Mouse (Mus musculus): ENCODE results near the gene Rab12. TPM values are rescaled to one million over a fixed set of nuclear protein-coding genes. Genes with fewer than 3 reads are reported as not detected.
A peak's percentile ranks its signal among the peaks of the same experiment; 100 is the strongest.
"Not testable (repeated sequence)": the region's sequence is repeated elsewhere in the genome, so short reads cannot be mapped to it uniquely, and the experiment has no call there.

Gene Rab12
- polyA plus RNA-seq, 1 experiment = 32.4 TPM

GRCm38 (mm10) chr17:66552690-66553089 lies 33.2 kb upstream of the Rab12 start:
- H3K4me3 ChIP-seq (ENCODE audit: insufficient read depth, poor library complexity, severe bottlenecking) = no peak overlapping the region
- peaks cover 14% of the 10 kb centered on the region for H3K27me3 ChIP-seq (ENCODE audit: control insufficient read depth, insufficient read depth, insufficient read length)
- TF ChIP-seq MYOG (IDR thresholded peaks at IDR 0.05; ENCODE audit: control insufficient read depth, extremely low read depth, insufficient read length) = no peak
- TF ChIP-seq CTCF (IDR thresholded peaks at IDR 0.05; ENCODE audit: control insufficient read depth, insufficient read depth, insufficient read length) = no peak
- TF ChIP-seq FOSL1 (IDR thresholded peaks at IDR 0.05; ENCODE audit: insufficient read depth, low read length, poor library complexity, severe bottlenecking) = no peak
- no peak for TF ChIP-seq CEBPB (IDR thresholded peaks at IDR 0.05; ENCODE audit: low read depth)
- TF ChIP-seq MYOD1 (IDR thresholded peaks at IDR 0.05; ENCODE audit: control insufficient read depth, insufficient read length, low read depth) = no peak
- no peak for TF ChIP-seq MAX (IDR thresholded peaks at IDR 0.05)

GRCm38 (mm10) chr17:66550486-66550885 lies 31.0 kb upstream of the Rab12 start:
- peaks cover 8% of the 10 kb centered on the region for H3K27me3 ChIP-seq (ENCODE audit: control insufficient read depth, insufficient read depth, insufficient read length)
- TF ChIP-seq USF1 (IDR thresholded peaks at IDR 0.05; ENCODE audit: low read depth) (no peak), CEBPB (IDR thresholded peaks at IDR 0.05; ENCODE audit: low read depth) (no peak), MYOD1 (IDR thresholded peaks at IDR 0.05; ENCODE audit: control insufficient read depth, insufficient read length, low read depth) (no peak), CTCF (IDR thresholded peaks at IDR 0.05; ENCODE audit: control insufficient read depth, insufficient read depth, insufficient read length) (no peak), FOSL1 (IDR thresholded peaks at IDR 0.05; ENCODE audit: insufficient read depth, low read length, poor library complexity, severe bottlenecking) (no peak)
- no peaks in the 10 kb centered on the region for H3K79me2 ChIP-seq (ENCODE audit: control insufficient read depth, insufficient read depth)
- no peaks in the 10 kb centered on the region for H3K36me3 ChIP-seq (ENCODE audit: control insufficient read depth, insufficient read depth)
- no peaks in the 10 kb centered on the region for H3K79me3 ChIP-seq (ENCODE audit: low read depth)
- no peak overlapping the region for H3ac ChIP-seq (ENCODE audit: control insufficient read depth, insufficient read length, low read depth)
- H3K4me3 ChIP-seq (ENCODE audit: insufficient read depth, poor library complexity, severe bottlenecking) = no peak overlapping the region

More at GRCm38 (mm10) chr17:66552690-66553089, 33.2 kb upstream of the Rab12 start:
- Histone ChIP-seq H3K79me2 (ENCODE audit: control insufficient read depth, insufficient read depth) (no peaks in the 10 kb centered on the region), H3ac (ENCODE audit: control insufficient read depth, insufficient read length, low read depth) (no peak overlapping the region), H3K36me3 (ENCODE audit: control insufficient read depth, insufficient read depth) (no peaks in the 10 kb centered on the region), H3K79me3 (ENCODE audit: low read depth) (no peaks in the 10 kb centered on the region)

GRCm38 (mm10) chr17:66532285-66532684 lies 12.8 kb upstream of the Rab12 start:
- Histone ChIP-seq H3K79me3 (ENCODE audit: low read depth) (no peaks in the 10 kb centered on the region), H3K4me3 (ENCODE audit: insufficient read depth, poor library complexity, severe bottlenecking) (no peak overlapping the region), H3ac (ENCODE audit: control insufficient read depth, insufficient read length, low read depth) (no peak overlapping the region), H3K36me3 (ENCODE audit: control insufficient read depth, insufficient read depth) (no peaks in the 10 kb centered on the region), H3K27me3 (ENCODE audit: control insufficient read depth, insufficient read depth, insufficient read length) (peaks cover 5% of the 10 kb centered on the region), H3K79me2 (ENCODE audit: control insufficient read depth, insufficient read depth) (no peaks in the 10 kb centered on the region)
- TF ChIP-seq USF1 (IDR thresholded peaks at IDR 0.05; ENCODE audit: low read depth) = no peak
- no peak for TF ChIP-seq MAX (IDR thresholded peaks at IDR 0.05)
- TF ChIP-seq MYOG (IDR thresholded peaks at IDR 0.05; ENCODE audit: control insufficient read depth, extremely low read depth, insufficient read length) = no peak
- no peak for TF ChIP-seq CTCF (IDR thresholded peaks at IDR 0.05; ENCODE audit: control insufficient read depth, insufficient read depth, insufficient read length)
- TF ChIP-seq FOSL1 (IDR thresholded peaks at IDR 0.05; ENCODE audit: insufficient read depth, low read length, poor library complexity, severe bottlenecking) = no peak
- TF ChIP-seq MYOD1 (IDR thresholded peaks at IDR 0.05; ENCODE audit: control insufficient read depth, insufficient read length, low read depth) = no peak
- no peak for TF ChIP-seq CEBPB (IDR thresholded peaks at IDR 0.05; ENCODE audit: low read depth)

GRCm38 (mm10) chr17:66523396-66523795 lies 3.9 kb upstream of the Rab12 start:
- Histone ChIP-seq H3K36me3 (ENCODE audit: control insufficient read depth, insufficient read depth) (no peaks in the 10 kb centered on the region), H3K79me2 (ENCODE audit: control insufficient read depth, insufficient read depth) (peaks cover 11% of the 10 kb centered on the region), H3K79me3 (ENCODE audit: low read depth) (peaks cover 5% of the 10 kb centered on the region), H3K4me3 (ENCODE audit: insufficient read depth, poor library complexity, severe bottlenecking) (no peak overlapping the region), H3ac (ENCODE audit: control insufficient read depth, insufficient read length, low read depth) (no peak overlapping the region), H3K27me3 (ENCODE audit: control insufficient read depth, insufficient read depth, insufficient read length) (no peaks in the 10 kb centered on the region)
- TF ChIP-seq CEBPB (IDR thresholded peaks at IDR 0.05; ENCODE audit: low read depth) = no peak
- peak; percentile 31 for TF ChIP-seq MYOD1 (IDR thresholded peaks at IDR 0.05; ENCODE audit: control insufficient read depth, insufficient read length, low read depth)
- no peak for TF ChIP-seq MYOG (IDR thresholded peaks at IDR 0.05; ENCODE audit: control insufficient read depth, extremely low read depth, insufficient read length)
- TF ChIP-seq MAX (IDR thresholded peaks at IDR 0.05) = no peak

GRCm38 (mm10) chr17:66522631-66523030 lies 3.1 kb upstream of the Rab12 start:
- not testable (repeated sequence) for H3K27me3 ChIP-seq (ENCODE audit: control insufficient read depth, insufficient read depth, insufficient read length)
- H3K79me2 ChIP-seq (ENCODE audit: control insufficient read depth, insufficient read depth) = peaks cover 19% of the 10 kb centered on the region

GRCm38 (mm10) chr17:66518877-66519553 lies 514 bp downstream of the Rab12 start:
- peak overlapping the region; percentile 94 for H3ac ChIP-seq (ENCODE audit: control insufficient read depth, insufficient read length, low read depth)
- H3K79me2 ChIP-seq (ENCODE audit: control insufficient read depth, insufficient read depth) = peaks cover 55% of the 10 kb centered on the region
- no peaks in the 10 kb centered on the region for H3K27me3 ChIP-seq (ENCODE audit: control insufficient read depth, insufficient read depth, insufficient read length)
- H3K4me3 ChIP-seq (ENCODE audit: insufficient read depth, poor library complexity, severe bottlenecking) = peak overlapping the region; percentile 95
- no peak for TF ChIP-seq MYOD1 (IDR thresholded peaks at IDR 0.05; ENCODE audit: control insufficient read depth, insufficient read length, low read depth)
- no peak for TF ChIP-seq MYOG (IDR thresholded peaks at IDR 0.05; ENCODE audit: control insufficient read depth, extremely low read depth, insufficient read length)
- TF ChIP-seq FOSL1 (IDR thresholded peaks at IDR 0.05; ENCODE audit: insufficient read depth, low read length, poor library complexity, severe bottlenecking) = no peak
- no peak for TF ChIP-seq MAX (IDR thresholded peaks at IDR 0.05)
- H3K79me3 ChIP-seq (ENCODE audit: low read depth) = peaks cover 45% of the 10 kb centered on the region
- peaks cover 16% of the 10 kb centered on the region for H3K36me3 ChIP-seq (ENCODE audit: control insufficient read depth, insufficient read depth)

More at GRCm38 (mm10) chr17:66522631-66523030, 3.1 kb upstream of the Rab12 start:
- H3K79me3 ChIP-seq (ENCODE audit: low read depth) = peaks cover 13% of the 10 kb centered on the region
- H3K4me3 ChIP-seq (ENCODE audit: insufficient read depth, poor library complexity, severe bottlenecking); H3ac ChIP-seq (ENCODE audit: control insufficient read depth, insufficient read length, low read depth); H3K36me3 ChIP-seq (ENCODE audit: control insufficient read depth, insufficient read depth): not testable (repeated sequence)

All from C2C12 (cell line).